Mouse (Mus musculus): ENCODE data around the gene Stim1. TPM values are rescaled to one million over a fixed set of nuclear protein-coding genes. Genes with fewer than 3 reads are reported as not detected.

Stim1 gene
- total RNA-seq (2021): 10 to 100 TPM; 68.2 to 74.1 TPM
- long read RNA-seq, experiment 1, full-length matches to known transcripts: 6 of 9 reads
- long read RNA-seq, experiment 1, partial matches to known transcripts: 1 of 9 reads
- long read RNA-seq, experiment 1, other reads (novel, unspliced or antisense): 2 of 9 reads
- long read RNA-seq, experiment 2, full-length matches to known transcripts: 5 of 20 reads
- long read RNA-seq, experiment 2, partial matches to known transcripts: 8 of 20 reads
- long read RNA-seq, experiment 2, other reads (novel, unspliced or antisense): 7 of 20 reads

- peak; percentile 34 to 50 for DNase-seq (ENCODE audit: low spot score in 2 of 2)
These were observed at the start of gene Stim1 for GRCm38 (mm10) chr7:102267601-102268394. TSS of gene Stim1 (plus strand) at chr7:102267806.

GRCm38 (mm10) chr7:102221899-102222298, 45.7 kb upstream of the Stim1 start:
- no peak for DNase-seq (ENCODE audit: low spot score in 2 of 2)

GRCm38 (mm10) chr7:102222336-102222735, 45.3 kb upstream of the Stim1 start:
- no peak for DNase-seq (ENCODE audit: low spot score in 2 of 2)

- DNase-seq (ENCODE audit: low spot score in 2 of 2): peak; percentile 38 to 51
These were observed 44.6 kb upstream of the Stim1 start for GRCm38 (mm10) chr7:102222830-102223556.

GRCm38 (mm10) chr7:102223883-102224738, 43.5 kb upstream of the Stim1 start:
- DNase-seq (ENCODE audit: low spot score in 2 of 2): peak in 1 of 2 experiments; percentile 46

GRCm38 (mm10) chr7:102226051-102226450, 41.6 kb upstream of the Stim1 start:
- DNase-seq (ENCODE audit: low spot score in 2 of 2): no peak

- no peak for DNase-seq (ENCODE audit: low spot score in 2 of 2)
These were observed 39.4 kb upstream of the Stim1 start for GRCm38 (mm10) chr7:102228049-102228670.

- no peak for DNase-seq (ENCODE audit: low spot score in 2 of 2)
These were observed 37.8 kb upstream of the Stim1 start for GRCm38 (mm10) chr7:102229814-102230213.

GRCm38 (mm10) chr7:102233059-102233458, 34.5 kb upstream of the Stim1 start:
- no peak for DNase-seq (ENCODE audit: low spot score in 2 of 2)

- no peak for DNase-seq (ENCODE audit: low spot score in 2 of 2)
These were observed 28.8 kb upstream of the Stim1 start for GRCm38 (mm10) chr7:102238686-102239286.

GRCm38 (mm10) chr7:102239591-102239990, 28.0 kb upstream of the Stim1 start:
- no peak for DNase-seq (ENCODE audit: low spot score in 2 of 2)

- DNase-seq (ENCODE audit: low spot score in 2 of 2): no peak
These were observed 25.2 kb upstream of the Stim1 start for GRCm38 (mm10) chr7:102242371-102242770.

- no peak for DNase-seq (ENCODE audit: low spot score in 2 of 2)
These were observed 24.7 kb upstream of the Stim1 start for GRCm38 (mm10) chr7:102242917-102243316.

GRCm38 (mm10) chr7:102243870-102244269, 23.7 kb upstream of the Stim1 start:
- DNase-seq (ENCODE audit: low spot score in 2 of 2): no peak

- DNase-seq (ENCODE audit: low spot score in 2 of 2): no peak
These were observed 22.6 kb upstream of the Stim1 start for GRCm38 (mm10) chr7:102244782-102245535.

GRCm38 (mm10) chr7:102245775-102246174, 21.8 kb upstream of the Stim1 start:
- no peak for DNase-seq (ENCODE audit: low spot score in 2 of 2)

GRCm38 (mm10) chr7:102246265-102246664, 21.3 kb upstream of the Stim1 start:
- DNase-seq (ENCODE audit: low spot score in 2 of 2): no peak

- DNase-seq (ENCODE audit: low spot score in 2 of 2): no peak
These were observed 20.4 kb upstream of the Stim1 start for GRCm38 (mm10) chr7:102246956-102247797.

All from adrenal gland, postnatal 4 days (tissue).